Comparison of ENCODE assay signal across 8 mouse cellular contexts in the genomic region with DNA sequence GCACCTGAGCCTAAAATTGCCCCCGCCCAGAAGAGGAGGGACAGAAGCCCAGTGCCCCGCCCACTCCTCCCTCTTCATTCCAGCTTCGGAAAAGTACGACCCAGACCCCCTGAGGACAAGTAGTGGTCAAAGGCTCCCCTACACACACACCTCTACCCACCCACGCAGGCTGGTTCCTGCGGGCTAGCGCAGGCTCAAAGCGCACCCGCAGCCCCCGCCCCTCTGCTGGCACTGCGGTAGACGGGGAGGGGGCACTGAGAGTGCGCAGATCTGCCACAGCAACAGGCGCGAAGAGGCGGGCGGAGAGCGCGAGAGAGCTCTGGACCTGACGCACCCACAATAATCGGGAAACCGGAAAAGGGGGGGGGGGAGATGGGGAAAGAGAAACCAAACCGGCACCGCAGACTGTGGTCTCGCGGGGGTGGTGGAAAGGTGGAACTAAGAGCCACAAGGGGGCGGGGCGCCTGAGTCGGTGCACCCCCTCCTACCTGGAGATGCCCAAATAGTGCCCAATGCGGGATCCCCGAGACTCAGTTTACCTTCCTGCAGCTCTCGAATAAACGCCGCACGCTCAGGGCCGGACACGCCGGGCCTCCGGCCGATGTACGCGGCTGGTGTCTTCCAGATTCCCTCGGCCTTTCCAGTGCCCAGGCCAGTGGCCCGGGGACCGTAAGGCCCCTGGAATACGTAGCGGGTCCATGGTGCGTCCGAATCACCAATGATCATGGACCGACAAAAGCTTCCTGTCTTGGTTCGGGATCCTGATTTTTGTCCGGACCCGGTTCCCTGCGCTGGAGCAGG. TPM values are rescaled to one million over a fixed set of nuclear protein-coding genes. Genes with fewer than 3 reads are reported as not detected.
DNase-seq lines count a peak whose midpoint lies in the region; ATAC-seq and TF ChIP-seq lines count a peak whose summit lies in the region.

No protein-coding gene starts in this region.

- peaks cover 80% of the 10 kb centered on the region for H3K27me3 ChIP-seq in forebrain, embryonic 10.5 days (ENCODE audit: poor library complexity, severe bottlenecking)
- H3K27me3 ChIP-seq in intestine, embryonic 15.5 days (replicated peaks), result peaks cover 33% of the 10 kb centered on the region
- H3K27me3 ChIP-seq in limb, embryonic 13.5 days, result peaks cover 85% of the 10 kb centered on the region
- 0 out of 2 replicates have a peak, but pooled peaks cover 5% of the 10 kb centered on the region for H3K27me3 ChIP-seq in midbrain, embryonic 16.5 days (ENCODE audit: control insufficient read depth, insufficient read depth, low read depth, low read length)
- H3K27me3 ChIP-seq in testis, adult 2 months (ENCODE audit: control insufficient read depth, insufficient read depth, low read length), result no peaks in the 10 kb centered on the region

- WGBS in forebrain, embryonic 10.5 days, result under 1% methylated on average over 54 of the region's 54 CpGs
- WGBS in intestine, embryonic 15.5 days, result 1% methylated on average over 54 of the region's 54 CpGs
- WGBS in limb, embryonic 13.5 days, result under 1% methylated on average over 54 of the region's 54 CpGs
- WGBS in midbrain, embryonic 16.5 days, result under 1% methylated on average over 47 of the region's 54 CpGs

- peak overlapping the region; percentile 99 for H3K4me2 ChIP-seq in intestine, embryonic 15.5 days (replicated peaks)
- H3K4me2 ChIP-seq in limb, embryonic 13.5 days (replicated peaks), result peak overlapping the region; percentile 100
- H3K4me2 ChIP-seq in midbrain, embryonic 16.5 days (ENCODE audit: low read length), result peak overlapping the region; percentile 87

- H3K36me3 ChIP-seq in forebrain, embryonic 10.5 days (replicated peaks), result peaks cover 38% of the 10 kb centered on the region
- no peaks in the 10 kb centered on the region for H3K36me3 ChIP-seq in intestine, embryonic 15.5 days
- no peaks in the 10 kb centered on the region for H3K36me3 ChIP-seq in limb, embryonic 13.5 days
- no peaks in the 10 kb centered on the region; the same call in 1 of the 2 replicates for H3K36me3 ChIP-seq in midbrain, embryonic 16.5 days (ENCODE audit: control insufficient read depth, insufficient read depth, low read length)
- no peaks in the 10 kb centered on the region for H3K36me3 ChIP-seq in testis, adult 2 months (ENCODE audit: control insufficient read depth, insufficient read depth, low read length)

- DNase-seq in heart, adult 11 months, result peak; percentile 96
- no peak for DNase-seq in heart, adult 8-10 months (ENCODE audit: low spot score)
- peak; percentile 47 for DNase-seq in adrenal gland, postnatal 25 days
- DNase-seq in forebrain, embryonic 10.5 days (ENCODE audit: extremely low spot score, low spot score), result peak; percentile 38

- peak overlapping the region; percentile 75 for H3K4me3 ChIP-seq in forebrain, embryonic 10.5 days
- H3K4me3 ChIP-seq in intestine, embryonic 15.5 days (replicated peaks), result peak overlapping the region; percentile 66
- peak overlapping the region; percentile 56 for H3K4me3 ChIP-seq in limb, embryonic 13.5 days
- H3K4me3 ChIP-seq in midbrain, embryonic 16.5 days (ENCODE audit: low read depth, low read length), result peak overlapping the region; percentile 85
- H3K4me3 ChIP-seq in testis, adult 2 months (ENCODE audit: control insufficient read depth, low read depth, low read length), result peak overlapping the region; percentile 91

- peaks cover 30% of the 10 kb centered on the region for H3K4me1 ChIP-seq in forebrain, embryonic 10.5 days
- peaks cover 22% of the 10 kb centered on the region for H3K4me1 ChIP-seq in intestine, embryonic 15.5 days (replicated peaks)
- H3K4me1 ChIP-seq in limb, embryonic 13.5 days, result peaks cover 28% of the 10 kb centered on the region
- H3K4me1 ChIP-seq in midbrain, embryonic 16.5 days (ENCODE audit: control insufficient read depth, insufficient read depth, low read length), result peaks cover 25% of the 10 kb centered on the region
- H3K4me1 ChIP-seq in testis, adult 2 months (ENCODE audit: control insufficient read depth, insufficient read depth, low read length), result peaks cover 22% of the 10 kb centered on the region

- TF ChIP-seq CTCF in testis, adult 2 months (IDR thresholded peaks at IDR 0.05; ENCODE audit: control insufficient read depth, insufficient read depth, insufficient replicate concordance, low read depth, low read length), result no peak

- peak overlapping the region; percentile 93 for H3K27ac ChIP-seq in forebrain, embryonic 10.5 days
- no peak overlapping the region for H3K27ac ChIP-seq in intestine, embryonic 15.5 days
- no peak overlapping the region for H3K27ac ChIP-seq in limb, embryonic 13.5 days
- peak overlapping the region; percentile 91 for H3K27ac ChIP-seq in midbrain, embryonic 16.5 days (ENCODE audit: low read length)
- H3K27ac ChIP-seq in testis, adult 2 months (ENCODE audit: control insufficient read depth, insufficient read depth, low read depth, low read length), result peak overlapping the region; percentile 70; the same call in 1 of the 2 replicates

- H3K9me3 ChIP-seq in forebrain, embryonic 10.5 days, result no peaks in the 10 kb centered on the region
- no peaks in the 10 kb centered on the region for H3K9me3 ChIP-seq in intestine, embryonic 15.5 days
- H3K9me3 ChIP-seq in limb, embryonic 13.5 days, result no peaks in the 10 kb centered on the region
- no peaks in the 10 kb centered on the region for H3K9me3 ChIP-seq in midbrain, embryonic 16.5 days (replicated peaks; ENCODE audit: control insufficient read depth, low read length, poor library complexity, severe bottlenecking)

- peak overlapping the region; percentile 56 for H3K9ac ChIP-seq in intestine, embryonic 15.5 days
- peak overlapping the region; percentile 50; the same call in 1 of the 2 replicates for H3K9ac ChIP-seq in limb, embryonic 13.5 days
- peak overlapping the region; percentile 82 for H3K9ac ChIP-seq in midbrain, embryonic 16.5 days (ENCODE audit: low read depth, low read length)

- no peak for TF ChIP-seq POLR2A in testis, adult 2 months (IDR thresholded peaks at IDR 0.05; ENCODE audit: control insufficient read depth, low read depth, low read length)

- peak; percentile 31; the same call in 1 of the 2 replicates for ATAC-seq in intestine, embryonic 15.5 days
- ATAC-seq in limb, embryonic 13.5 days (ENCODE audit: low FRiP score, low read depth), result 0 out of 2 replicates have a peak, but pooled peaks have one; percentile 25
- peak; percentile 46 for ATAC-seq in midbrain, embryonic 16.5 days

RNA-seq across cellular contexts. Expression of a gene that starts 0.6 kb away (rescaled TPM):
- total RNA-seq in heart, adult 8-10 months (2022), result 1 to 10 TPM; 1.0 to 2.5 (median 2.0) TPM
- 46.0 and 68.7 TPM in 2 replicates for total RNA-seq in adrenal gland, postnatal 25 days (2021)
- 46.7 and 47.5 TPM in 2 replicates for polyA plus RNA-seq in forebrain, embryonic 10.5 days (2016; fragmentation: Nextera tagmentation; extraction: Ambion mirVana)
- 13.9 and 15.5 TPM in 2 replicates for polyA plus RNA-seq in intestine, embryonic 15.5 days (2015; fragmentation: Nextera tagmentation; extraction: Ambion mirVana)
- polyA plus RNA-seq in limb, embryonic 13.5 days (2015; fragmentation: Nextera tagmentation; extraction: Ambion mirVana), result 2.8 and 3.2 TPM in 2 replicates
- polyA plus RNA-seq in midbrain, embryonic 16.5 days (2015; fragmentation: Nextera tagmentation; extraction: Ambion mirVana), result 417 and 440 TPM in 2 replicates
- 35.2 and 41.9 TPM in 2 replicates for polyA plus RNA-seq in testis, adult 2 months (2012; rRNA removed)

RNA-seq across cellular contexts. Expression of a gene that starts 21.1 kb away (rescaled TPM):
- total RNA-seq in heart, adult 8-10 months (2022), result not detected
- total RNA-seq in adrenal gland, postnatal 25 days (2021), result not detected in 2 replicates
- not detected in 2 replicates for polyA plus RNA-seq in forebrain, embryonic 10.5 days (2016; fragmentation: Nextera tagmentation; extraction: Ambion mirVana)
- 2.1 and 2.4 TPM in 2 replicates for polyA plus RNA-seq in intestine, embryonic 15.5 days (2015; fragmentation: Nextera tagmentation; extraction: Ambion mirVana)
- polyA plus RNA-seq in limb, embryonic 13.5 days (2015; fragmentation: Nextera tagmentation; extraction: Ambion mirVana), result not detected in 2 replicates
- 0.46 and 1.6 TPM in 2 replicates for polyA plus RNA-seq in midbrain, embryonic 16.5 days (2015; fragmentation: Nextera tagmentation; extraction: Ambion mirVana)
- polyA plus RNA-seq in testis, adult 2 months (2012; rRNA removed), result 0.43 TPM in 1 of 2 replicates, not detected in the other

RNA-seq across cellular contexts. Expression of a gene that starts 35.7 kb away (rescaled TPM):
- total RNA-seq in heart, adult 8-10 months (2022), result 1,000 to 10,000 TPM; 1,527 to 1,967 (median 1,680) TPM
- 904 and 1,056 TPM in 2 replicates for total RNA-seq in adrenal gland, postnatal 25 days (2021)
- polyA plus RNA-seq in forebrain, embryonic 10.5 days (2016; fragmentation: Nextera tagmentation; extraction: Ambion mirVana), result 1,690 and 1,733 TPM in 2 replicates
- polyA plus RNA-seq in intestine, embryonic 15.5 days (2015; fragmentation: Nextera tagmentation; extraction: Ambion mirVana), result 1,793 and 1,952 TPM in 2 replicates
- polyA plus RNA-seq in limb, embryonic 13.5 days (2015; fragmentation: Nextera tagmentation; extraction: Ambion mirVana), result 1,631 and 1,669 TPM in 2 replicates
- 1,185 and 1,247 TPM in 2 replicates for polyA plus RNA-seq in midbrain, embryonic 16.5 days (2015; fragmentation: Nextera tagmentation; extraction: Ambion mirVana)
- polyA plus RNA-seq in testis, adult 2 months (2012; rRNA removed), result 260 and 396 TPM in 2 replicates

RNA-seq across cellular contexts. Expression of a gene that starts 42.2 kb away (rescaled TPM):
- total RNA-seq in heart, adult 8-10 months (2022), result 100 to 1,000 TPM; 224 to 279 (median 261) TPM
- 59.5 and 81.5 TPM in 2 replicates for total RNA-seq in adrenal gland, postnatal 25 days (2021)
- polyA plus RNA-seq in forebrain, embryonic 10.5 days (2016; fragmentation: Nextera tagmentation; extraction: Ambion mirVana), result 27.2 and 29.1 TPM in 2 replicates
- polyA plus RNA-seq in intestine, embryonic 15.5 days (2015; fragmentation: Nextera tagmentation; extraction: Ambion mirVana), result 133 and 139 TPM in 2 replicates
- polyA plus RNA-seq in limb, embryonic 13.5 days (2015; fragmentation: Nextera tagmentation; extraction: Ambion mirVana), result 62.7 and 73.6 TPM in 2 replicates
- 99.7 and 109 TPM in 2 replicates for polyA plus RNA-seq in midbrain, embryonic 16.5 days (2015; fragmentation: Nextera tagmentation; extraction: Ambion mirVana)
- polyA plus RNA-seq in testis, adult 2 months (2012; rRNA removed), result 103 TPM in 2 replicates

RNA-seq across cellular contexts. Expression of a gene that starts 59.3 kb away (rescaled TPM):
- 10 to 100 TPM; 13.7 to 19.4 (median 16.4) TPM for total RNA-seq in heart, adult 8-10 months (2022)
- 25.7 and 29.4 TPM in 2 replicates for total RNA-seq in adrenal gland, postnatal 25 days (2021)
- 18.7 and 20.5 TPM in 2 replicates for polyA plus RNA-seq in forebrain, embryonic 10.5 days (2016; fragmentation: Nextera tagmentation; extraction: Ambion mirVana)
- 44.1 and 45.4 TPM in 2 replicates for polyA plus RNA-seq in intestine, embryonic 15.5 days (2015; fragmentation: Nextera tagmentation; extraction: Ambion mirVana)
- polyA plus RNA-seq in limb, embryonic 13.5 days (2015; fragmentation: Nextera tagmentation; extraction: Ambion mirVana), result 77.1 and 81.9 TPM in 2 replicates
- polyA plus RNA-seq in midbrain, embryonic 16.5 days (2015; fragmentation: Nextera tagmentation; extraction: Ambion mirVana), result 20.7 and 20.8 TPM in 2 replicates
- polyA plus RNA-seq in testis, adult 2 months (2012; rRNA removed), result 8.5 and 9.0 TPM in 2 replicates

Comparison
In these comparisons a context has a peak if more than half of its experiments do, and no peak if none do; other contexts are left out.
1. H3K27ac ChIP-seq: peak in forebrain, embryonic 10.5 days (single experiment), midbrain, embryonic 16.5 days (single experiment) and testis, adult 2 months (single experiment); none in intestine, embryonic 15.5 days (single experiment) and limb, embryonic 13.5 days (single experiment).
2. Peak in every context shown above with its lines, with median percentiles within 50 percentile points of each other: H3K4me3 ChIP-seq, ATAC-seq, H3K4me2 ChIP-seq and H3K9ac ChIP-seq.